Mouse (Mus musculus) C2C12 (cell line): Measurements from ENCODE around the gene Klhl35.

ENCODE experiments used
- CTCF ChIP-seq: IDR thresholded peaks from one replicate; pipeline ENCODE4 v1.5.1; 2011; ENCODE audit not compliant: control insufficient read depth, insufficient read depth, insufficient read length
- FOSL1 ChIP-seq: IDR thresholded peaks from one replicate; pipeline ENCODE4 v1.8.0; 2011; ENCODE audit warnings: mild to moderate bottlenecking, low read length; ENCODE audit not compliant: poor library complexity, insufficient read depth, severe bottlenecking
- MAX ChIP-seq: IDR thresholded peaks from one replicate; pipeline ENCODE4 v1.6.1; 2011; ENCODE audit warnings: mild to moderate bottlenecking, control low read depth
- MYOG ChIP-seq: IDR thresholded peaks from one replicate; pipeline ENCODE4 v1.6.1; 2011; ENCODE audit not compliant: control insufficient read depth, insufficient read length; ENCODE audit errors: extremely low read depth
- USF1 ChIP-seq: IDR thresholded peaks from one replicate; pipeline ENCODE4 v1.6.1; 2011; ENCODE audit warnings: low read depth, mild to moderate bottlenecking, control low read depth, moderate library complexity

DNA sequence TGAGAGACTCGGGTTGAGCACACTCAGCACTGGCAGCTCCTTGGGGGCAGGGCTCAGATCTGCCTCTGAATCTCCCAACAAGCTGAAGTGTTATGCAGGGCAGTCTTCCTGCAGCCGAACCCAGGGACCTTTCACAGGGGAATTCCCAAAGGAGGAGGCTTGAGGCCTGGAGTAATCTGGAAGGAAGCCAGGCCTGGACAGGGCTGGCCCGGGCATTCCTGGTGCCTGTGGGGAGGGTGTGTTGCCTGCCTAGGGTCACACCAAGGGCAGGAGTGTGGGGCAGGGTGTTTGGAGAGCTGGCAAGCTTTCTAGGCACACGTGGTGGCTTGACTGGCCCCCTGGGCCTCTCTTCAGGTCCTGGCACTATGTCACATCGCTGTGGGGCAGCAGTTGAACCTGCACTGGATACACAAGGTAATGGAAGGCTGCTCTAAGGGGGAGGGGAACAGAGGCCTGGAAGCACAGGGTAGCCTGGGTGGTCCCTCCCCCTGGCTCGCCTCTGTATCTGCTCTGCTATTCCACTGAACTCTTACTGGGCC lies 24.2 kb upstream of the Klhl35 start:
- TF ChIP-seq MAX: no peak
- TF ChIP-seq CTCF: no peak
- TF ChIP-seq FOSL1: no peak
- no peak for TF ChIP-seq MYOG
- no peak for TF ChIP-seq USF1
